Mouse (Mus musculus): ENCODE results near the gene Gng12.

- TF ChIP-seq CTCF (IDR thresholded peaks at IDR 0.05; ENCODE audit: low read depth) (no peak), EP300 (IDR thresholded peaks at IDR 0.05; ENCODE audit: low read depth) (no peak)
Measured at GRCm38 (mm10) chr6:66942826-66943225, 46.6 kb downstream of the Gng12 start.

Data from heart, postnatal 0 days (tissue).